ENCODE assay signal across 8 mouse cellular contexts in genomic region chr5:112343205-112343595, GRCm38 (mm10). TPM values are rescaled to one million over a fixed set of nuclear protein-coding genes. Genes with fewer than 3 reads are reported as not detected.
DNase-seq lines count a peak whose midpoint lies in the region; ATAC-seq and TF ChIP-seq lines count a peak whose summit lies in the region.

No protein-coding gene starts in this region.

- intact Hi-C loops in heart, postnatal 14 days (cut with DNase I), result loop anchor here (5.0 kb wide), 1 partner anchor 84 kb away; no protein-coding TSS in a partner anchor

- WGBS in heart, embryonic 13.5 days, result 1% methylated on average over 17 of the region's 24 CpGs
- under 1% methylated on average over 17 of the region's 24 CpGs for WGBS in limb, embryonic 10.5 days
- 0% methylated on average over 17 of the region's 24 CpGs for WGBS in midbrain, postnatal 0 days

- no peaks in the 10 kb centered on the region for H3K27me3 ChIP-seq in heart, embryonic 13.5 days (replicated peaks)
- H3K27me3 ChIP-seq in limb, embryonic 10.5 days (ENCODE audit: low read depth, poor library complexity, severe bottlenecking), result no peaks in the 10 kb centered on the region
- no peaks in the 10 kb centered on the region for H3K27me3 ChIP-seq in midbrain, postnatal 0 days (ENCODE audit: insufficient read depth, low read length)

- H3K9ac ChIP-seq in heart, embryonic 13.5 days, result peak overlapping the region; percentile 93
- H3K9ac ChIP-seq in midbrain, postnatal 0 days (replicated peaks; ENCODE audit: low read length, poor library complexity, severe bottlenecking), result peak overlapping the region; percentile 82

- H3K36me3 ChIP-seq in heart, embryonic 13.5 days, result peaks cover 53% of the 10 kb centered on the region
- peaks cover 53% of the 10 kb centered on the region for H3K36me3 ChIP-seq in limb, embryonic 10.5 days
- peaks cover 34% of the 10 kb centered on the region for H3K36me3 ChIP-seq in midbrain, postnatal 0 days (ENCODE audit: insufficient read depth, low read length)

- no peaks in the 10 kb centered on the region for H3K9me3 ChIP-seq in heart, embryonic 13.5 days
- no peaks in the 10 kb centered on the region for H3K9me3 ChIP-seq in limb, embryonic 10.5 days (replicated peaks)
- no peaks in the 10 kb centered on the region for H3K9me3 ChIP-seq in midbrain, postnatal 0 days (ENCODE audit: low read length)

- DNase-seq in heart, postnatal 14 days, result no peak
- peak; percentile 15 for DNase-seq in ES-CJ7 (ENCODE audit: low read depth, low spot score)
- no peak for DNase-seq in limb, embryonic 10.5 days (ENCODE audit: low spot score)
- DNase-seq in midbrain, postnatal 0 days (ENCODE audit: low spot score), result peak; percentile 25
- no peak for DNase-seq in spleen, postnatal 10 days (ENCODE audit: low spot score in 2 of 2)
- no peak for DNase-seq in urinary bladder, adult 18-20 months (ENCODE audit: low spot score in 2 of 2)

- H3K27ac ChIP-seq in heart, embryonic 13.5 days (replicated peaks), result peak overlapping the region; percentile 21
- no peak overlapping the region for H3K27ac ChIP-seq in embryonic fibroblast, embryonic 13.5 days (ENCODE audit: insufficient read depth, low read length)
- H3K27ac ChIP-seq in limb, embryonic 10.5 days, result peak overlapping the region; percentile 93
- H3K27ac ChIP-seq in midbrain, postnatal 0 days (ENCODE audit: low read depth, low read length), result peak overlapping the region; percentile 70

- ATAC-seq in heart, embryonic 13.5 days (ENCODE audit: extremely low read depth, insufficient number of reproducible peaks, low FRiP score, low TSS enrichment), result peak; percentile 55
- peak; percentile 59 for ATAC-seq in midbrain, postnatal 0 days (ENCODE audit: low FRiP score)

- no peak; the same call in 1 of the 2 replicates for TF ChIP-seq POLR2A in embryonic fibroblast, embryonic 13.5 days (IDR thresholded peaks at IDR 0.05; ENCODE audit: low read depth, low read length)

- H3K4me2 ChIP-seq in heart, embryonic 13.5 days, result peak overlapping the region; percentile 86
- peak overlapping the region; percentile 85 for H3K4me2 ChIP-seq in midbrain, postnatal 0 days (ENCODE audit: low read depth, low read length, poor library complexity, severe bottlenecking)

- peak overlapping the region; percentile 75 for H3K4me3 ChIP-seq in heart, embryonic 13.5 days
- H3K4me3 ChIP-seq in embryonic fibroblast, embryonic 13.5 days (ENCODE audit: insufficient read depth, low read length), result peak overlapping the region; percentile 98
- peak overlapping the region; percentile 97 for H3K4me3 ChIP-seq in limb, embryonic 10.5 days
- peak overlapping the region; percentile 86 for H3K4me3 ChIP-seq in midbrain, postnatal 0 days (ENCODE audit: low read depth, low read length)

- TF ChIP-seq CTCF in embryonic fibroblast, embryonic 13.5 days (IDR thresholded peaks at IDR 0.05; ENCODE audit: borderline replicate concordance, insufficient read depth, low read length), result no peak
- TF ChIP-seq CTCF in midbrain, postnatal 0 days (IDR thresholded peaks at IDR 0.05), result no peak

- peaks cover 20% of the 10 kb centered on the region for H3K4me1 ChIP-seq in heart, embryonic 13.5 days
- no peaks in the 10 kb centered on the region for H3K4me1 ChIP-seq in embryonic fibroblast, embryonic 13.5 days (ENCODE audit: control insufficient read depth, insufficient read depth, low read length)
- peaks cover 33% of the 10 kb centered on the region for H3K4me1 ChIP-seq in limb, embryonic 10.5 days
- peaks cover 10% of the 10 kb centered on the region; the same call in 1 of the 2 replicates for H3K4me1 ChIP-seq in midbrain, postnatal 0 days (ENCODE audit: insufficient read depth, low read length)

RNA-seq across cellular contexts. Expression of gene Hps4, which starts 0.3 kb away (rescaled TPM):
- 18.5 and 19.2 TPM in 2 replicates for polyA plus RNA-seq in heart, embryonic 13.5 days (2015; fragmentation: Nextera tagmentation; extraction: Ambion mirVana)
- total RNA-seq in heart, postnatal 14 days (2021), result 10 to 100 TPM; 14.6 to 15.9 TPM
- polyA plus RNA-seq in embryonic fibroblast, embryonic 13.5 days (2011; ENCODE audit: insufficient read length, low read depth, missing spikeins), result 19.9 and 24.3 TPM in 2 replicates
- polyA plus RNA-seq in limb, embryonic 10.5 days (2016; fragmentation: Nextera tagmentation; extraction: Ambion mirVana), result 38.9 and 39.1 TPM in 2 replicates
- total RNA-seq in midbrain, postnatal 0 days (2014; rRNA removed), result 34.9 and 41.1 TPM in 2 replicates
- polyA plus RNA-seq in midbrain, postnatal 0 days (2015; fragmentation: Nextera tagmentation; extraction: Ambion mirVana), result 36.1 and 36.4 TPM in 2 replicates

RNA-seq across cellular contexts. Expression of gene Srrd, which starts 0.4 kb away (rescaled TPM):
- polyA plus RNA-seq in heart, embryonic 13.5 days (2015; fragmentation: Nextera tagmentation; extraction: Ambion mirVana), result 24.0 and 25.8 TPM in 2 replicates
- 1 to 10 TPM; 8.4 to 9.4 TPM for total RNA-seq in heart, postnatal 14 days (2021)
- polyA plus RNA-seq in embryonic fibroblast, embryonic 13.5 days (2011; ENCODE audit: insufficient read length, low read depth, missing spikeins), result 19.2 and 24.2 TPM in 2 replicates
- polyA plus RNA-seq in limb, embryonic 10.5 days (2016; fragmentation: Nextera tagmentation; extraction: Ambion mirVana), result 56.2 and 59.2 TPM in 2 replicates
- total RNA-seq in midbrain, postnatal 0 days (2014; rRNA removed), result 60.5 and 69.6 TPM in 2 replicates
- 49.0 and 59.3 TPM in 2 replicates for polyA plus RNA-seq in midbrain, postnatal 0 days (2015; fragmentation: Nextera tagmentation; extraction: Ambion mirVana)

RNA-seq across cellular contexts. Expression of gene Gm6583, which starts 12.6 kb away (rescaled TPM):
- 0.06 and 0.07 TPM in 2 replicates for polyA plus RNA-seq in heart, embryonic 13.5 days (2015; fragmentation: Nextera tagmentation; extraction: Ambion mirVana)
- under 1 TPM in 1 of 2 experiments, not detected in 1; 0.10 TPM for total RNA-seq in heart, postnatal 14 days (2021)
- not detected in 2 replicates for polyA plus RNA-seq in embryonic fibroblast, embryonic 13.5 days (2011; ENCODE audit: insufficient read length, low read depth, missing spikeins)
- polyA plus RNA-seq in limb, embryonic 10.5 days (2016; fragmentation: Nextera tagmentation; extraction: Ambion mirVana), result 0.14 and 0.25 TPM in 2 replicates
- not detected in 2 replicates for total RNA-seq in midbrain, postnatal 0 days (2014; rRNA removed)
- polyA plus RNA-seq in midbrain, postnatal 0 days (2015; fragmentation: Nextera tagmentation; extraction: Ambion mirVana), result 0.12 TPM in 1 of 2 replicates, not detected in the other

RNA-seq across cellular contexts. Expression of gene Tfip11, which starts 17.0 kb away (rescaled TPM):
- 17.8 and 19.4 TPM in 2 replicates for polyA plus RNA-seq in heart, embryonic 13.5 days (2015; fragmentation: Nextera tagmentation; extraction: Ambion mirVana)
- 10 to 100 TPM; 18.8 to 19.5 TPM for total RNA-seq in heart, postnatal 14 days (2021)
- polyA plus RNA-seq in embryonic fibroblast, embryonic 13.5 days (2011; ENCODE audit: insufficient read length, low read depth, missing spikeins), result 15.6 and 21.8 TPM in 2 replicates
- polyA plus RNA-seq in limb, embryonic 10.5 days (2016; fragmentation: Nextera tagmentation; extraction: Ambion mirVana), result 43.5 and 44.4 TPM in 2 replicates
- total RNA-seq in midbrain, postnatal 0 days (2014; rRNA removed), result 19.8 and 20.8 TPM in 2 replicates
- 27.4 and 29.0 TPM in 2 replicates for polyA plus RNA-seq in midbrain, postnatal 0 days (2015; fragmentation: Nextera tagmentation; extraction: Ambion mirVana)

RNA-seq across cellular contexts. Expression of gene Asphd2, which starts 51.5 kb away (rescaled TPM):
- 1.1 and 1.2 TPM in 2 replicates for polyA plus RNA-seq in heart, embryonic 13.5 days (2015; fragmentation: Nextera tagmentation; extraction: Ambion mirVana)
- total RNA-seq in heart, postnatal 14 days (2021), result under 1 TPM; 0.55 to 0.80 TPM
- 2.0 and 4.3 TPM in 2 replicates for polyA plus RNA-seq in embryonic fibroblast, embryonic 13.5 days (2011; ENCODE audit: insufficient read length, low read depth, missing spikeins)
- polyA plus RNA-seq in limb, embryonic 10.5 days (2016; fragmentation: Nextera tagmentation; extraction: Ambion mirVana), result 22.0 and 23.6 TPM in 2 replicates
- 167 and 192 TPM in 2 replicates for total RNA-seq in midbrain, postnatal 0 days (2014; rRNA removed)
- 153 and 162 TPM in 2 replicates for polyA plus RNA-seq in midbrain, postnatal 0 days (2015; fragmentation: Nextera tagmentation; extraction: Ambion mirVana)

Comparison
In these comparisons a context has a peak if more than half of its experiments do, and no peak if none do; other contexts are left out.
1. DNase-seq: peak in ES-CJ7 (single experiment) and midbrain, postnatal 0 days (single experiment); none in heart, postnatal 14 days (0 of 2), limb, embryonic 10.5 days (single experiment), spleen, postnatal 10 days (0 of 2) and urinary bladder, adult 18-20 months (0 of 2).
2. Peak in every context shown above with its lines, with median percentiles within 50 percentile points of each other: H3K4me3 ChIP-seq.